In the genomic region with DNA sequence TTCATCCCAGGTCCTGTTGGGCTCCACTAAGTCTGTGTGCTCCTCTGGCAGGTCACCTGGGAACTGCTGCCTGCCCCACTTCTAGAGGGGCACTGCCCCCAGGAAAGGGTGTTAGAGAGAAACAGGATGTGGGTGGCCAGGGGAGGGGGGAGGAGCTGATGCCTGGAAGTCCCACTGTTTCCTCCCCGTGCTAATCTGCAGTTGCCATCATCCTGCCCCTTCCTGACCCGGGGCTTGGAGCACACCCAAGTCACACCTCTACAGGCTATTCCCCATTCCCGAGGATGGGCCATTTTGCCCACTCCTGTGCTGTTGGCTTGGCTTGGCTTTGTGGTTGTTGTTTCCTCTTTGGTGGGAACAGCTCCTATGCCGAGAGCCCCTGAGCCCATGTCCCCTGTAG, we compare ENCODE assay signal across 8 mouse cellular contexts. TPM values are rescaled to one million over a fixed set of nuclear protein-coding genes. Genes with fewer than 3 reads are reported as not detected.
DNase-seq lines count a peak whose midpoint lies in the region; ATAC-seq lines count a peak whose summit lies in the region.

No protein-coding gene starts in this region.

- H3K36me3 ChIP-seq in heart, embryonic 13.5 days, result peaks cover 98% of the 10 kb centered on the region

- DNase-seq in cerebellum, adult 11 months, result peak; percentile 48
- peak; percentile 48 for DNase-seq in cerebellum, adult 8-10 months
- DNase-seq in kidney, postnatal 14 days, result peak; percentile 77
- DNase-seq in thymus, postnatal 14 days, result peak; percentile 85

- H3K9me3 ChIP-seq in heart, embryonic 13.5 days, result no peaks in the 10 kb centered on the region

- peaks cover 65% of the 10 kb centered on the region for H3K4me1 ChIP-seq in heart, embryonic 13.5 days

- H3K4me2 ChIP-seq in heart, embryonic 13.5 days, result peak overlapping the region; percentile 100

- no peaks in the 10 kb centered on the region for H3K27me3 ChIP-seq in heart, embryonic 13.5 days (replicated peaks)

- H3K9ac ChIP-seq in heart, embryonic 13.5 days, result peak overlapping the region; percentile 50

- H3K27ac ChIP-seq in heart, embryonic 13.5 days (replicated peaks), result peak overlapping the region; percentile 72

- H3K4me3 ChIP-seq in heart, embryonic 13.5 days, result peak overlapping the region; percentile 31; the same call in 1 of the 2 replicates

- WGBS in heart, embryonic 13.5 days, result 20% methylated on average over 4 of the region's 4 CpGs

- no peak for ATAC-seq in cerebellum, adult (ENCODE audit: insufficient number of reproducible peaks, low FRiP score, low TSS enrichment)
- ATAC-seq in heart, embryonic 13.5 days (ENCODE audit: extremely low read depth, insufficient number of reproducible peaks, low FRiP score, low TSS enrichment), result no peak
- ATAC-seq in megakaryocyte, adult 5-6 weeks (ENCODE audit: poor library complexity, severe bottlenecking), result peak; percentile 49
- ATAC-seq in frontal cortex, adult (ENCODE audit: low TSS enrichment), result no peak

RNA-seq across cellular contexts. Expression of a gene that starts 9.1 kb away (rescaled TPM):
- 11.6 and 11.7 TPM in 2 replicates for polyA plus RNA-seq in heart, embryonic 13.5 days (2015; fragmentation: Nextera tagmentation; extraction: Ambion mirVana)
- 0.74 and 1.0 TPM in 2 replicates for total RNA-seq in megakaryocyte, adult 5-6 weeks (2015)
- total RNA-seq in megakaryocyte, adult 5-6 weeks (2017), result 0.18 and 0.69 TPM in 2 replicates

RNA-seq across cellular contexts. Expression of a gene that starts 9.7 kb away (rescaled TPM):
- 6.5 and 6.8 TPM in 2 replicates for polyA plus RNA-seq in heart, embryonic 13.5 days (2015; fragmentation: Nextera tagmentation; extraction: Ambion mirVana)
- 73.7 and 76.7 TPM in 2 replicates for total RNA-seq in megakaryocyte, adult 5-6 weeks (2015)
- total RNA-seq in megakaryocyte, adult 5-6 weeks (2017), result 155 and 158 TPM in 2 replicates

RNA-seq across cellular contexts. Expression of a gene that starts 24.4 kb away (rescaled TPM):
- 27.0 and 29.2 TPM in 2 replicates for polyA plus RNA-seq in heart, embryonic 13.5 days (2015; fragmentation: Nextera tagmentation; extraction: Ambion mirVana)
- not detected in 2 replicates for total RNA-seq in megakaryocyte, adult 5-6 weeks (2015)
- not detected in 2 replicates for total RNA-seq in megakaryocyte, adult 5-6 weeks (2017)

RNA-seq across cellular contexts. Expression of a gene that starts 33.2 kb away (rescaled TPM):
- 0.23 TPM in 1 of 2 replicates, not detected in the other for polyA plus RNA-seq in heart, embryonic 13.5 days (2015; fragmentation: Nextera tagmentation; extraction: Ambion mirVana)
- total RNA-seq in megakaryocyte, adult 5-6 weeks (2015), result not detected in 2 replicates
- not detected in 2 replicates for total RNA-seq in megakaryocyte, adult 5-6 weeks (2017)

RNA-seq across cellular contexts. Expression of a gene that starts 40.6 kb away (rescaled TPM):
- polyA plus RNA-seq in heart, embryonic 13.5 days (2015; fragmentation: Nextera tagmentation; extraction: Ambion mirVana), result 77.9 and 81.1 TPM in 2 replicates
- 4.5 and 6.3 TPM in 2 replicates for total RNA-seq in megakaryocyte, adult 5-6 weeks (2015)
- 0.73 and 1.7 TPM in 2 replicates for total RNA-seq in megakaryocyte, adult 5-6 weeks (2017)
